Mouse (Mus musculus): Measurements from ENCODE around the gene Lrch1. TPM values are rescaled to one million over a fixed set of nuclear protein-coding genes. Genes with fewer than 3 reads are reported as not detected.

Lrch1 gene
- polyA plus RNA-seq, 1 experiment, result 9.9 TPM

- Histone ChIP-seq H3K79me2 (ENCODE audit: control insufficient read depth, insufficient read depth) (no peaks in the 10 kb centered on the region), H3K4me3 (no peak overlapping the region), H3K27me3 (ENCODE audit: control insufficient read depth, insufficient read depth, insufficient read length) (no peaks in the 10 kb centered on the region), H3ac (ENCODE audit: control insufficient read depth, insufficient read length) (no peak overlapping the region), H3K4me2 (ENCODE audit: low read depth) (no peak overlapping the region), H3K36me3 (ENCODE audit: control insufficient read depth, insufficient read depth) (peaks cover 37% of the 10 kb centered on the region)
- no peak for TF ChIP-seq POLR2A (IDR thresholded peaks at IDR 0.05; ENCODE audit: insufficient read length, low read depth)
- no peak for TF ChIP-seq CEBPB (IDR thresholded peaks at IDR 0.05; ENCODE audit: insufficient read depth, poor library complexity, severe bottlenecking)
- no peak for TF ChIP-seq REST (IDR thresholded peaks at IDR 0.05; ENCODE audit: insufficient read depth, insufficient read length)
- no peak for TF ChIP-seq MYOG (IDR thresholded peaks at IDR 0.05; ENCODE audit: control insufficient read depth in 1 of 3, insufficient read depth in 1 of 3, insufficient read length in 2 of 3, low read depth in 2 of 3)
- no peak for TF ChIP-seq TCF12 (IDR thresholded peaks at IDR 0.05; ENCODE audit: insufficient read depth, poor library complexity, severe bottlenecking)
- TF ChIP-seq USF1 (IDR thresholded peaks at IDR 0.05; ENCODE audit: low read depth), result no peak
- TF ChIP-seq SRF (IDR thresholded peaks at IDR 0.05; ENCODE audit: control insufficient read depth, insufficient read length, low read depth), result no peak
- TF ChIP-seq MAX (IDR thresholded peaks at IDR 0.05; ENCODE audit: low read depth), result no peak
- no peak for TF ChIP-seq MYOD1 (IDR thresholded peaks at IDR 0.05; ENCODE audit: control insufficient read depth in 1 of 3, insufficient read length in 2 of 3, low read depth in 2 of 3)
- TF ChIP-seq POLR2AphosphoS2 (IDR thresholded peaks at IDR 0.05; ENCODE audit: insufficient read length, low read depth), result no peak
- no peak for TF ChIP-seq TCF3 (IDR thresholded peaks at IDR 0.05; ENCODE audit: insufficient read length, low read depth)
- no peak for TF ChIP-seq E2F4 (IDR thresholded peaks at IDR 0.05; ENCODE audit: insufficient read depth)
Observed at GRCm38 (mm10) chr14:74797386-74798062, 150.2 kb downstream of the Lrch1 start.

GRCm38 (mm10) chr14:74794931-74795330 is 152.7 kb downstream of the Lrch1 start:
- H3K36me3 ChIP-seq (ENCODE audit: control insufficient read depth, insufficient read depth), result peaks cover 20% of the 10 kb centered on the region
- no peak overlapping the region for H3K4me3 ChIP-seq
- no peaks in the 10 kb centered on the region for H3K27me3 ChIP-seq (ENCODE audit: control insufficient read depth, insufficient read depth, insufficient read length)
- H3K4me2 ChIP-seq (ENCODE audit: low read depth), result no peak overlapping the region
- no peak for TF ChIP-seq USF1 (IDR thresholded peaks at IDR 0.05; ENCODE audit: low read depth)
- no peak overlapping the region for H3ac ChIP-seq (ENCODE audit: control insufficient read depth, insufficient read length)
- no peaks in the 10 kb centered on the region for H3K79me2 ChIP-seq (ENCODE audit: control insufficient read depth, insufficient read depth)

GRCm38 (mm10) chr14:74792793-74793192 is 154.9 kb downstream of the Lrch1 start:
- no peaks in the 10 kb centered on the region for H3K79me2 ChIP-seq (ENCODE audit: control insufficient read depth, insufficient read depth)
- no peak overlapping the region for H3ac ChIP-seq (ENCODE audit: control insufficient read depth, insufficient read length)
- peaks cover 13% of the 10 kb centered on the region for H3K36me3 ChIP-seq (ENCODE audit: control insufficient read depth, insufficient read depth)
- H3K4me3 ChIP-seq, result no peak overlapping the region
- TF ChIP-seq POLR2AphosphoS2 (IDR thresholded peaks at IDR 0.05; ENCODE audit: insufficient read length, low read depth) (no peak), E2F4 (IDR thresholded peaks at IDR 0.05; ENCODE audit: insufficient read depth) (no peak)
- no peaks in the 10 kb centered on the region for H3K27me3 ChIP-seq (ENCODE audit: control insufficient read depth, insufficient read depth, insufficient read length)
- H3K4me2 ChIP-seq (ENCODE audit: low read depth), result no peak overlapping the region

- TF ChIP-seq USF1 (IDR thresholded peaks at IDR 0.05; ENCODE audit: low read depth), result no peak
- TF ChIP-seq CEBPB (IDR thresholded peaks at IDR 0.05; ENCODE audit: insufficient read depth, poor library complexity, severe bottlenecking), result no peak
- no peak for TF ChIP-seq REST (IDR thresholded peaks at IDR 0.05; ENCODE audit: insufficient read depth, insufficient read length)
- no peak for TF ChIP-seq TCF12 (IDR thresholded peaks at IDR 0.05; ENCODE audit: insufficient read depth, poor library complexity, severe bottlenecking)
- H3K4me2 ChIP-seq (ENCODE audit: low read depth), result no peak overlapping the region
- no peak overlapping the region for H3ac ChIP-seq (ENCODE audit: control insufficient read depth, insufficient read length)
- peaks cover 12% of the 10 kb centered on the region for H3K36me3 ChIP-seq (ENCODE audit: control insufficient read depth, insufficient read depth)
- no peaks in the 10 kb centered on the region for H3K27me3 ChIP-seq (ENCODE audit: control insufficient read depth, insufficient read depth, insufficient read length)
- no peaks in the 10 kb centered on the region for H3K79me2 ChIP-seq (ENCODE audit: control insufficient read depth, insufficient read depth)
- no peak overlapping the region for H3K4me3 ChIP-seq
Observed at GRCm38 (mm10) chr14:74790535-74790934, 157.1 kb downstream of the Lrch1 start.

- peaks cover 10% of the 10 kb centered on the region for H3K36me3 ChIP-seq (ENCODE audit: control insufficient read depth, insufficient read depth)
Observed at GRCm38 (mm10) chr14:74788766-74789165, 158.9 kb downstream of the Lrch1 start.

More at GRCm38 (mm10) chr14:74788766-74789165, 158.9 kb downstream of the Lrch1 start:
- H3ac ChIP-seq (ENCODE audit: control insufficient read depth, insufficient read length), result no peak overlapping the region
- no peaks in the 10 kb centered on the region for H3K79me2 ChIP-seq (ENCODE audit: control insufficient read depth, insufficient read depth)
- H3K4me3 ChIP-seq, result no peak overlapping the region
- no peak for TF ChIP-seq TCF12 (IDR thresholded peaks at IDR 0.05; ENCODE audit: insufficient read depth, poor library complexity, severe bottlenecking)
- TF ChIP-seq SRF (IDR thresholded peaks at IDR 0.05; ENCODE audit: control insufficient read depth, insufficient read length, low read depth), result no peak
- no peak for TF ChIP-seq CEBPB (IDR thresholded peaks at IDR 0.05; ENCODE audit: insufficient read depth, poor library complexity, severe bottlenecking)
- no peak for TF ChIP-seq MAX (IDR thresholded peaks at IDR 0.05; ENCODE audit: low read depth)
- TF ChIP-seq TCF3 (IDR thresholded peaks at IDR 0.05; ENCODE audit: insufficient read length, low read depth), result no peak
- no peak for TF ChIP-seq E2F4 (IDR thresholded peaks at IDR 0.05; ENCODE audit: insufficient read depth)
- no peak for TF ChIP-seq REST (IDR thresholded peaks at IDR 0.05; ENCODE audit: insufficient read depth, insufficient read length)
- no peak for TF ChIP-seq POLR2A (IDR thresholded peaks at IDR 0.05; ENCODE audit: insufficient read length, low read depth)
- no peak for TF ChIP-seq MYOD1 (IDR thresholded peaks at IDR 0.05; ENCODE audit: control insufficient read depth in 1 of 3, insufficient read length in 2 of 3, low read depth in 2 of 3)
- TF ChIP-seq USF1 (IDR thresholded peaks at IDR 0.05; ENCODE audit: low read depth), result no peak
- TF ChIP-seq POLR2AphosphoS2 (IDR thresholded peaks at IDR 0.05; ENCODE audit: insufficient read length, low read depth), result no peak
- no peak for TF ChIP-seq MYOG (IDR thresholded peaks at IDR 0.05; ENCODE audit: control insufficient read depth in 1 of 3, insufficient read depth in 1 of 3, insufficient read length in 2 of 3, low read depth in 2 of 3)
- H3K4me2 ChIP-seq (ENCODE audit: low read depth), result no peak overlapping the region
- H3K27me3 ChIP-seq (ENCODE audit: control insufficient read depth, insufficient read depth, insufficient read length), result no peaks in the 10 kb centered on the region
